Mouse (Mus musculus) retina, adult 2 months (tissue): ENCODE measurements around the gene Elmo2.

ENCODE experiments used
- DNase-seq: peaks from one replicate; pipeline ENCODE4 v3.0.0-alpha.2; 2012; ENCODE audit warnings: low read depth, low spot score

Elmo2 gene

GRCm38 (mm10) chr2:165326304-165327190 lies at the start of gene Elmo2:
Gene Elmo2, minus strand, starts transcription at chr2:165326479.
- DNase-seq = peak; percentile 95

GRCm38 (mm10) chr2:165376001-165376400 lies 49.7 kb upstream of the Elmo2 start:
- DNase-seq = no peak

GRCm38 (mm10) chr2:165375478-165375877 lies 49.2 kb upstream of the Elmo2 start:
- DNase-seq = no peak

- DNase-seq = no peak
Measured at GRCm38 (mm10) chr2:165371066-165371465, 44.8 kb upstream of the Elmo2 start.

- DNase-seq = no peak
Measured at GRCm38 (mm10) chr2:165370348-165370747, 44.1 kb upstream of the Elmo2 start.

- no peak for DNase-seq
Measured at GRCm38 (mm10) chr2:165368496-165368895, 42.2 kb upstream of the Elmo2 start, which contains the start of gene Zfp663. Gene Zfp663, minus strand, starts transcription at chr2:165368729.

- no peak for DNase-seq
Measured at GRCm38 (mm10) chr2:165367868-165368439, 41.7 kb upstream of the Elmo2 start.

GRCm38 (mm10) chr2:165367047-165367520 lies 40.8 kb upstream of the Elmo2 start:
- no peak for DNase-seq

GRCm38 (mm10) chr2:165364334-165365091 lies 38.2 kb upstream of the Elmo2 start:
- DNase-seq = no peak

- no peak for DNase-seq
Measured at GRCm38 (mm10) chr2:165363282-165363681, 37.0 kb upstream of the Elmo2 start.

GRCm38 (mm10) chr2:165360861-165361260 lies 34.6 kb upstream of the Elmo2 start:
- peak; percentile 51 for DNase-seq

- no peak for DNase-seq
Measured at GRCm38 (mm10) chr2:165351828-165352513, 25.7 kb upstream of the Elmo2 start.

GRCm38 (mm10) chr2:165349466-165349865 lies 23.2 kb upstream of the Elmo2 start:
- DNase-seq = no peak

- no peak for DNase-seq
Measured at GRCm38 (mm10) chr2:165346180-165346579, 19.9 kb upstream of the Elmo2 start.

GRCm38 (mm10) chr2:165337191-165337590 lies 10.9 kb upstream of the Elmo2 start:
- DNase-seq = no peak

- no peak for DNase-seq
Measured at GRCm38 (mm10) chr2:165332610-165333210, 6.4 kb upstream of the Elmo2 start.

GRCm38 (mm10) chr2:165329703-165330102 lies 3.4 kb upstream of the Elmo2 start:
- no peak for DNase-seq

GRCm38 (mm10) chr2:165328746-165329145 lies 2.5 kb upstream of the Elmo2 start:
- DNase-seq = no peak

- no peak for DNase-seq
Measured at GRCm38 (mm10) chr2:165327386-165327785, 1.1 kb upstream of the Elmo2 start.

- DNase-seq = no peak
Measured at GRCm38 (mm10) chr2:165325521-165326303, 567 bp downstream of the Elmo2 start.
